In genomic region chr6:76052652-76053313, GRCm38 (mm10) we compare ENCODE assay signal across 20 mouse cellular contexts.
DNase-seq lines count a peak whose midpoint lies in the region; ATAC-seq and TF ChIP-seq lines count a peak whose summit lies in the region.
"Had no signal": no experiment of that assay in that cellular context is flagged by ENCODE, and none has a peak within 500 bp of the region (broad histone marks: within the 10 kb centered on the region; RNA-seq: fewer than 3 reads in every experiment).

No protein-coding gene starts in this region.

- peak overlapping the region; percentile 46; the same call in 1 of the 2 replicates for H3K27ac ChIP-seq in forebrain, embryonic 11.5 days (ENCODE audit: low read depth, low read length)
- H3K27ac ChIP-seq in forebrain, embryonic 10.5 days, result no peak overlapping the region
- H3K27ac ChIP-seq in forebrain, embryonic 15.5 days (replicated peaks), result no peak overlapping the region
- H3K27ac ChIP-seq in midbrain, postnatal 0 days (ENCODE audit: low read depth, low read length), result no peak overlapping the region
- H3K27ac ChIP-seq: embryonic facial prominence, embryonic 12.5 days; heart, adult 2 months; limb, embryonic 15.5 days had no signal

- no peak overlapping the region for H3K4me3 ChIP-seq in forebrain, embryonic 11.5 days (ENCODE audit: low read depth, low read length)
- H3K4me3 ChIP-seq in forebrain, embryonic 10.5 days, result no peak overlapping the region
- no peak overlapping the region for H3K4me3 ChIP-seq in forebrain, embryonic 15.5 days
- no peak overlapping the region for H3K4me3 ChIP-seq in midbrain, postnatal 0 days (ENCODE audit: low read depth, low read length)
- H3K4me3 ChIP-seq: embryonic facial prominence, embryonic 12.5 days; heart, adult 2 months; limb, embryonic 15.5 days had no signal

- H3K36me3 ChIP-seq in forebrain, embryonic 11.5 days (ENCODE audit: control insufficient read depth, insufficient read depth, low read length), result no peaks in the 10 kb centered on the region
- H3K36me3 ChIP-seq in forebrain, embryonic 10.5 days (replicated peaks), result no peaks in the 10 kb centered on the region
- H3K36me3 ChIP-seq in forebrain, embryonic 15.5 days, result no peaks in the 10 kb centered on the region
- H3K36me3 ChIP-seq in midbrain, postnatal 0 days (ENCODE audit: insufficient read depth, low read length), result no peaks in the 10 kb centered on the region
- H3K36me3 ChIP-seq: embryonic facial prominence, embryonic 12.5 days; G1E; limb, embryonic 15.5 days had no signal

- WGBS in forebrain, embryonic 11.5 days, result 13% methylated on average over 2 of the region's 2 CpGs
- WGBS in forebrain, embryonic 10.5 days, result 35% methylated on average over 2 of the region's 2 CpGs
- WGBS in forebrain, embryonic 15.5 days, result 3% methylated on average over 2 of the region's 2 CpGs
- 16% methylated on average over 2 of the region's 2 CpGs for WGBS in midbrain, postnatal 0 days

- no peaks in the 10 kb centered on the region for H3K27me3 ChIP-seq in forebrain, embryonic 11.5 days (ENCODE audit: control insufficient read depth, insufficient read depth, low read length)
- H3K27me3 ChIP-seq in forebrain, embryonic 10.5 days (ENCODE audit: poor library complexity, severe bottlenecking), result 0 out of 2 replicates have a peak, but pooled peaks cover 10% of the 10 kb centered on the region
- H3K27me3 ChIP-seq in forebrain, embryonic 15.5 days, result no peaks in the 10 kb centered on the region
- H3K27me3 ChIP-seq in midbrain, postnatal 0 days (ENCODE audit: insufficient read depth, low read length), result no peaks in the 10 kb centered on the region
- H3K27me3 ChIP-seq: embryonic facial prominence, embryonic 12.5 days; limb, embryonic 15.5 days had no signal

- DNase-seq in forebrain, embryonic 11.5 days (ENCODE audit: low spot score), result peak; percentile 46
- DNase-seq in forebrain, embryonic 10.5 days (ENCODE audit: extremely low spot score, low spot score), result no peak
- peak; percentile 12 for DNase-seq in retina, postnatal 1 day
- DNase-seq in retina, embryonic 14.5 days (ENCODE audit: low spot score), result no peak
- peak; percentile 5 for DNase-seq in midbrain, postnatal 0 days (ENCODE audit: low spot score)
- no peak for DNase-seq in ovary, postnatal 10 days (ENCODE audit: low spot score)
- DNase-seq: cerebellum, postnatal 10 days; gastrocnemius, postnatal 25 days; heart, adult 2 months; heart, postnatal 36 days; kidney, adult 9 months; kidney, postnatal 25 days; lung, postnatal 14 days; thymus, postnatal 14 days had no signal

- H3K9ac ChIP-seq in forebrain, embryonic 11.5 days (ENCODE audit: low read length), result no peak overlapping the region
- H3K9ac ChIP-seq in forebrain, embryonic 15.5 days (replicated peaks), result no peak overlapping the region
- no peak overlapping the region for H3K9ac ChIP-seq in midbrain, postnatal 0 days (replicated peaks; ENCODE audit: low read length, poor library complexity, severe bottlenecking)
- H3K9ac ChIP-seq: embryonic facial prominence, embryonic 12.5 days; limb, embryonic 15.5 days had no signal

- no peak for TF ChIP-seq CTCF in midbrain, postnatal 0 days (IDR thresholded peaks at IDR 0.05)

- no peaks in the 10 kb centered on the region for H3K4me1 ChIP-seq in forebrain, embryonic 11.5 days (replicated peaks; ENCODE audit: control insufficient read depth, insufficient read depth, low read length)
- peaks cover 11% of the 10 kb centered on the region for H3K4me1 ChIP-seq in forebrain, embryonic 10.5 days
- H3K4me1 ChIP-seq in forebrain, embryonic 15.5 days, result 0 out of 2 replicates have a peak, but pooled peaks cover 6% of the 10 kb centered on the region
- no peaks in the 10 kb centered on the region for H3K4me1 ChIP-seq in midbrain, postnatal 0 days (ENCODE audit: insufficient read depth, low read length)
- H3K4me1 ChIP-seq: embryonic facial prominence, embryonic 12.5 days; limb, embryonic 15.5 days had no signal

- ATAC-seq in forebrain, embryonic 11.5 days (replicated peaks; ENCODE audit: low FRiP score), result peak; percentile 90
- ATAC-seq in forebrain, embryonic 15.5 days (replicated peaks), result peak; percentile 90
- ATAC-seq in midbrain, postnatal 0 days (ENCODE audit: low FRiP score), result no peak
- no peak for ATAC-seq in erythroid progenitor cell, adult 5-6 weeks (replicated peaks; ENCODE audit: low FRiP score, poor library complexity, severe bottlenecking)
- ATAC-seq: inflammation-experienced regulatory T-cells, adult 6 months had no signal

- H3K4me2 ChIP-seq in forebrain, embryonic 11.5 days (ENCODE audit: low read depth, low read length, severe bottlenecking), result no peak overlapping the region
- H3K4me2 ChIP-seq in forebrain, embryonic 15.5 days (replicated peaks), result no peak overlapping the region
- H3K4me2 ChIP-seq in midbrain, postnatal 0 days (ENCODE audit: low read depth, low read length, poor library complexity, severe bottlenecking), result no peak overlapping the region
- H3K4me2 ChIP-seq: embryonic facial prominence, embryonic 12.5 days; limb, embryonic 15.5 days had no signal

- H3K9me3 ChIP-seq in forebrain, embryonic 11.5 days (ENCODE audit: control insufficient read depth, low read length), result no peaks in the 10 kb centered on the region
- no peaks in the 10 kb centered on the region for H3K9me3 ChIP-seq in forebrain, embryonic 10.5 days
- no peaks in the 10 kb centered on the region for H3K9me3 ChIP-seq in forebrain, embryonic 15.5 days
- H3K9me3 ChIP-seq in midbrain, postnatal 0 days (ENCODE audit: low read length), result no peaks in the 10 kb centered on the region
- H3K9me3 ChIP-seq: embryonic facial prominence, embryonic 12.5 days; limb, embryonic 15.5 days had no signal

Comparison
In these comparisons a context has a peak if more than half of its experiments do, and no peak if none do; other contexts are left out.
1. DNase-seq: peak in forebrain, embryonic 11.5 days (single experiment), retina, postnatal 1 day (single experiment) and midbrain, postnatal 0 days (single experiment); none in forebrain, embryonic 10.5 days (single experiment), retina, embryonic 14.5 days (single experiment) and ovary, postnatal 10 days (single experiment).
2. ATAC-seq: peak in forebrain, embryonic 11.5 days (single experiment) and forebrain, embryonic 15.5 days (single experiment); none in midbrain, postnatal 0 days (single experiment) and erythroid progenitor cell, adult 5-6 weeks (single experiment).